Mouse (Mus musculus) intestine, embryonic 16.5 days (tissue): Measurements from ENCODE around the gene Poldip2. TPM values are rescaled to one million over a fixed set of nuclear protein-coding genes. Genes with fewer than 3 reads are reported as not detected.
A peak's percentile ranks its signal among the peaks of the same experiment; 100 is the strongest.

Experiments used
- ATAC-seq: fragments of 200-750 bp; cut with Nextera tagmentation; 2 replicates; pipeline ENCODE4 v1.8.0; 2017; ENCODE audit warnings: moderate TSS enrichment, moderate library complexity
- H3K27ac ChIP-seq: fragments of 300-500 bp; sonication (generic); 2 replicates; pipeline ENCODE4 v1.5.1; 2014; ENCODE audit warnings: mild to moderate bottlenecking, low read length
- H3K27me3 ChIP-seq: fragments of 300-500 bp; sonication (generic); replicated peaks from 2 replicates; pipeline ENCODE4 v1.6.1; 2014; ENCODE audit warnings: low read length, control low read depth, mixed read lengths; ENCODE audit not compliant: control insufficient read depth, insufficient read depth
- H3K36me3 ChIP-seq: fragments of 300-500 bp; sonication (generic); 2 replicates; pipeline ENCODE4 v1.6.1; 2014; ENCODE audit warnings: low read length, control low read depth; ENCODE audit not compliant: control insufficient read depth, insufficient read depth
- H3K4me1 ChIP-seq: fragments of 300-500 bp; sonication (generic); 2 replicates; pipeline ENCODE4 v1.6.1; 2014; ENCODE audit warnings: low read length, control low read depth, mixed read lengths; ENCODE audit not compliant: control insufficient read depth, insufficient read depth
- H3K4me2 ChIP-seq: fragments of 300-500 bp; sonication (generic); 2 replicates; pipeline ENCODE4 v1.6.1; 2014; ENCODE audit warnings: low read depth, low read length, control low read depth
- H3K4me3 ChIP-seq: fragments of 300-500 bp; sonication (generic); 2 replicates; pipeline ENCODE4 v1.5.1; 2014; ENCODE audit warnings: mild to moderate bottlenecking, low read length
- H3K9ac ChIP-seq: fragments of 300-500 bp; sonication (generic); 2 replicates; pipeline ENCODE4 v1.6.1; 2014; ENCODE audit warnings: low read depth, low read length
- H3K9me3 ChIP-seq: fragments of 300-500 bp; sonication (generic); 2 replicates; pipeline ENCODE4 v1.6.1; 2016; ENCODE audit warnings: low read length, control low read depth; ENCODE audit not compliant: control insufficient read depth
- WGBS: fragments of 180-500 bp; shearing (Covaris S2); extraction: QIAGEN DNeasy Blood & Tissue Kit; methylation state at CpG from one replicate; pipeline ENCODE4 v1.1.7; 2014; 5-methylcytosine and 5-hydroxymethylcytosine counted together
- polyA plus RNA-seq: library from polyadenylated mRNA; unstranded; fragments of >200 nt; fragmentation: Nextera tagmentation; extraction: Ambion mirVana; gene quantifications from 2 replicates; pipeline ENCODE4 v1.2.1, GENCODE M21; 2015

Gene Poldip2
- polyA plus RNA-seq, 1 experiment from 2014 or later, result 146 TPM

GRCm38 (mm10) chr11:78471326-78472103 is 40.5 kb upstream of the Poldip2 start:
- H3K27ac ChIP-seq, result no peak overlapping the region
- no peaks in the 10 kb centered on the region for H3K27me3 ChIP-seq
- no peak for ATAC-seq
- H3K9ac ChIP-seq, result no peak overlapping the region
- H3K36me3 ChIP-seq, result no peaks in the 10 kb centered on the region
- no peak overlapping the region for H3K4me3 ChIP-seq
- no peaks in the 10 kb centered on the region for H3K9me3 ChIP-seq
- no peak overlapping the region for H3K4me2 ChIP-seq
- 91% methylated on average over 10 of the region's 10 CpGs for WGBS
- peaks cover 1% of the 10 kb centered on the region for H3K4me1 ChIP-seq

- H3K9ac ChIP-seq, result no peak overlapping the region
- no peaks in the 10 kb centered on the region for H3K4me1 ChIP-seq
- H3K27ac ChIP-seq, result no peak overlapping the region
- no peaks in the 10 kb centered on the region for H3K36me3 ChIP-seq
- no peaks in the 10 kb centered on the region for H3K27me3 ChIP-seq
- 76% methylated on average over 3 of the region's 3 CpGs for WGBS
- H3K9me3 ChIP-seq, result no peaks in the 10 kb centered on the region
- no peak overlapping the region for H3K4me3 ChIP-seq
- no peak for ATAC-seq
- H3K4me2 ChIP-seq, result no peak overlapping the region
Measured at GRCm38 (mm10) chr11:78475289-78475688, 36.7 kb upstream of the Poldip2 start.

- H3K4me3 ChIP-seq, result no peak overlapping the region
- no peak for ATAC-seq
- no peak overlapping the region for H3K4me2 ChIP-seq
- H3K27me3 ChIP-seq, result peaks cover 31% of the 10 kb centered on the region
- H3K9ac ChIP-seq, result no peak overlapping the region
- H3K4me1 ChIP-seq, result no peaks in the 10 kb centered on the region
- no peaks in the 10 kb centered on the region for H3K36me3 ChIP-seq
- H3K27ac ChIP-seq, result no peak overlapping the region
- H3K9me3 ChIP-seq, result no peaks in the 10 kb centered on the region
- 52% methylated on average over 7 of the region's 7 CpGs for WGBS
Measured at GRCm38 (mm10) chr11:78483639-78484038, 28.4 kb upstream of the Poldip2 start.

GRCm38 (mm10) chr11:78488168-78488567 is 23.8 kb upstream of the Poldip2 start:
- ATAC-seq, result no peak
- H3K36me3 ChIP-seq, result no peaks in the 10 kb centered on the region

GRCm38 (mm10) chr11:78490781-78491241 is 21.2 kb upstream of the Poldip2 start:
- Histone ChIP-seq H3K36me3 (no peaks in the 10 kb centered on the region), H3K4me3 (peak overlapping the region; percentile 27), H3K4me1 (peaks cover 2% of the 10 kb centered on the region; the same call in 1 of the 2 replicates), H3K9me3 (no peaks in the 10 kb centered on the region), H3K27me3 (peaks cover 59% of the 10 kb centered on the region), H3K4me2 (peak overlapping the region; percentile 44), H3K9ac (no peak overlapping the region), H3K27ac (no peak overlapping the region)
- 8% methylated on average over 48 of the region's 48 CpGs for WGBS
- peak; percentile 56 for ATAC-seq

More at GRCm38 (mm10) chr11:78488168-78488567, 23.8 kb upstream of the Poldip2 start:
- Histone ChIP-seq H3K27ac (no peak overlapping the region), H3K4me3 (no peak overlapping the region), H3K27me3 (peaks cover 54% of the 10 kb centered on the region), H3K4me1 (peaks cover 2% of the 10 kb centered on the region; the same call in 1 of the 2 replicates), H3K4me2 (no peak overlapping the region), H3K9ac (no peak overlapping the region), H3K9me3 (no peaks in the 10 kb centered on the region)
- 3% methylated on average over 8 of the region's 8 CpGs for WGBS

GRCm38 (mm10) chr11:78495904-78496303 is 16.1 kb upstream of the Poldip2 start:
- WGBS, result 3% methylated on average over 6 of the region's 6 CpGs
- Histone ChIP-seq H3K4me1 (peaks cover 8% of the 10 kb centered on the region), H3K4me2 (no peak overlapping the region), H3K36me3 (no peaks in the 10 kb centered on the region), H3K9ac (no peak overlapping the region), H3K27me3 (peaks cover 35% of the 10 kb centered on the region), H3K27ac (no peak overlapping the region), H3K4me3 (no peak overlapping the region), H3K9me3 (no peaks in the 10 kb centered on the region)
- no peak for ATAC-seq

- peaks cover 26% of the 10 kb centered on the region for H3K27me3 ChIP-seq
- ATAC-seq, result peak; percentile 51
- no peak overlapping the region for H3K27ac ChIP-seq
- WGBS, result under 1% methylated on average over 44 of the region's 44 CpGs
- peak overlapping the region; percentile 57 for H3K9ac ChIP-seq
- H3K36me3 ChIP-seq, result no peaks in the 10 kb centered on the region
- H3K9me3 ChIP-seq, result no peaks in the 10 kb centered on the region
- peak overlapping the region; percentile 96 for H3K4me2 ChIP-seq
- peaks cover 8% of the 10 kb centered on the region for H3K4me1 ChIP-seq
- H3K4me3 ChIP-seq, result peak overlapping the region; percentile 56
Measured at GRCm38 (mm10) chr11:78497071-78497541, 14.9 kb upstream of the Poldip2 start.

GRCm38 (mm10) chr11:78497544-78498522 is 14.2 kb upstream of the Poldip2 start, which contains the start of gene Sarm1:
Gene Sarm1 (minus strand): TSS chr11:78497754.
- Histone ChIP-seq H3K27me3 (peaks cover 26% of the 10 kb centered on the region), H3K27ac (no peak within 1 kb of the TSS), H3K36me3 (no peaks in the 10 kb centered on the region), H3K4me1 (peaks cover 8% of the 10 kb centered on the region), H3K9me3 (no peaks in the 10 kb centered on the region), H3K4me3 (peak within 1 kb of the TSS; percentile 56), H3K9ac (peak within 1 kb of the TSS; percentile 57), H3K4me2 (peak within 1 kb of the TSS; percentile 96)
- peak; percentile 97 for ATAC-seq
- WGBS, result 3% methylated on average over 36 of the region's 36 CpGs

- Histone ChIP-seq H3K27ac (no peak within 1 kb of the TSS), H3K4me1 (peaks cover 8% of the 10 kb centered on the region), H3K9me3 (no peaks in the 10 kb centered on the region), H3K27me3 (peaks cover 26% of the 10 kb centered on the region), H3K4me2 (peak within 1 kb of the TSS; percentile 96), H3K36me3 (no peaks in the 10 kb centered on the region), H3K4me3 (peak within 1 kb of the TSS; percentile 56), H3K9ac (no peak within 1 kb of the TSS)
- ATAC-seq, result no peak
- WGBS, result 56% methylated on average over 7 of the region's 7 CpGs
Measured at GRCm38 (mm10) chr11:78499004-78499403, 13.0 kb upstream of the Poldip2 start, which contains the start of gene Vtn. Gene Vtn (plus strand): TSS chr11:78499091.
